Mouse (Mus musculus): ENCODE results near the gene Gm8297.
"Not testable (repeated sequence)": the region's sequence is repeated elsewhere in the genome, so short reads cannot be mapped to it uniquely, and the experiment has no call there.

Gm8297 gene

GRCm38 (mm10) chr14:4983635-4984034 lies at the start of gene Gm8297:
Gene Gm8297, plus strand, starts transcription at chr14:4983935.
- DNase-seq (ENCODE audit: low read depth): not testable (repeated sequence)

- DNase-seq (ENCODE audit: low read depth): not testable (repeated sequence)
Observed at GRCm38 (mm10) chr14:5015591-5015990, 31.9 kb downstream of the Gm8297 start, which contains the start of gene Gm3298. Gene Gm3298, plus strand, starts transcription at chr14:5015891.
